Mouse (Mus musculus) midbrain, embryonic 13.5 days (tissue): ENCODE data around the gene Apol11a. TPM values are rescaled to one million over a fixed set of nuclear protein-coding genes. Genes with fewer than 3 reads are reported as not detected.

Experiments
- polyA plus RNA-seq: library from polyadenylated mRNA; unstranded; fragments of >200 nt; fragmentation: Nextera tagmentation; extraction: Ambion mirVana; gene quantifications from 2 replicates; pipeline ENCODE4 v1.2.1, GENCODE M21; 2015

Gene Apol11a
- polyA plus RNA-seq, 1 experiment from 2014 or later: not detected

Other genes with a start within 250 kb of the Apol11a start
- 154 and 163 TPM in 2 replicates for gene Rbfox2, start 201.3 kb upstream of the Apol11a start, polyA plus RNA-seq
- not detected in 2 replicates for gene Apol7a, start 109.2 kb upstream of the Apol11a start, polyA plus RNA-seq
- 0.04 TPM in 1 of 2 replicates, not detected in the other for gene Apol9a, start 97.1 kb upstream of the Apol11a start, polyA plus RNA-seq
- not detected in 2 replicates for gene Apol7b, start 60.8 kb upstream of the Apol11a start, polyA plus RNA-seq
- gene Apol10a, start 31.2 kb upstream of the Apol11a start, polyA plus RNA-seq: not detected in 2 replicates
- gene Apol7c, start 25.0 kb downstream of the Apol11a start, polyA plus RNA-seq: not detected in 2 replicates
- not detected in 2 replicates for gene 1700025B11Rik, start 53.6 kb downstream of the Apol11a start, polyA plus RNA-seq
- gene Apol10b, start 87.9 kb downstream of the Apol11a start, polyA plus RNA-seq: not detected in 2 replicates
- not detected in 2 replicates for gene Gm36245, start 91.0 kb downstream of the Apol11a start, polyA plus RNA-seq
- 0.10 TPM in 1 of 2 replicates, not detected in the other for gene Apol11b, start 135.0 kb downstream of the Apol11a start, polyA plus RNA-seq
- gene Apol7e, start 190.6 kb downstream of the Apol11a start, polyA plus RNA-seq: not detected in 2 replicates
- not detected in 2 replicates for gene Apol9b, start 220.8 kb downstream of the Apol11a start, polyA plus RNA-seq
- gene Apol8, start 248.7 kb downstream of the Apol11a start, polyA plus RNA-seq: 0.23 TPM in 1 of 2 replicates, not detected in the other